Mouse (Mus musculus) skeletal muscle tissue, postnatal 0 days (tissue): Measurements from ENCODE around the gene Lrriq1. TPM values are rescaled to one million over a fixed set of nuclear protein-coding genes. Genes with fewer than 3 reads are reported as not detected.

Experiments
- polyA plus RNA-seq: library from polyadenylated mRNA; unstranded; fragments of >200 nt; fragmentation: Nextera tagmentation; extraction: Ambion mirVana; gene quantifications from 2 replicates; pipeline ENCODE4 v1.2.1, GENCODE M21; 2015

The Lrriq1 gene
- polyA plus RNA-seq = 0.07 TPM in 1 of 2 replicates, not detected in the other

GRCm38 (mm10) chr10:103235707-103236459 lies at the start of gene Lrriq1:
Gene Lrriq1, minus strand, starts transcription at chr10:103236322.

DNA sequence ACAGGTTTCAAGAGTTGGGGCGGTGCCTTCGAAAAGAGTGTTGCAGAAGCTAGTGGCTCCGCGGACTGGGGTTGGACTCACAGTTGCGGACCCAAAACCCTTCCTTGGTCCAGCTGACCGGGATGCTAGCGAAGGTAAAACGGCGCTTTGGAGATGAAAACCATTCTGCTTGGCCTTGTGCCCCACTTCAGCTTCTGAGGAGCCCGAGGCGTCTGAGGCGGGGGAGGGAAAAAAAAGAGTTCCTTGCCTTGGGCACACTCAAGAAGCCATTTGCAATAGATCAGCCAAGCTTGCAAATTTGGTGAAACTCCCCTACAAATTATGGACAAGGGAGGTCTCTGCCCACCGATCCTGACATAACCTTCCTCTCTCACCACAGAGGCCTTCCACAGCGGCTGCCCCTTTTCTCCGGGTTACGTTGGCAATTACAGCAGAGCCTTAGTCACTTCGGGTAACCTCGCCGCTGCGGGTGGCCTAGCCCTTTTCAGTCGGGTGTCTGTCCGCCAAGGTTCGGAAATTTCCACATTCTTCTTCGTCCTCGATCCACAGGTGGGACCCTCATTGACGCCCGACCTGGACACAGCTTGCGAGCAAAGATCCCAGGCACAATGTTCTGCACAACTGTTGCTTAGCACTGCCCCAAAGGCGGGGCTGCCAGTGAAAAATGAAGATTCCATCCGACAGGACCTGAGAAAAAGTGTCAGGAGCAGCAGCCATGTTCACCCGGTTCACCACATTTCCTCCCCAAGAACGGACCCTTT lies 206.2 kb downstream of the Lrriq1 start, which contains the start of gene Alx1:
Gene Alx1 (minus strand): TSS at position 486 of the 761 bp plus-strand sequence.

Other genes starting within 250 kb of the Lrriq1 start
- 0.38 TPM in 1 of 2 replicates, not detected in the other for gene Alx1, start 206.1 kb downstream of the Lrriq1 start, polyA plus RNA-seq
- 0.17 and 0.42 TPM in 2 replicates for gene Slc6a15, start 131.5 kb upstream of the Lrriq1 start, polyA plus RNA-seq